ENCODE assay signal across 18 mouse cellular contexts in genomic region chr7:129810565-129810964, GRCm38 (mm10).
A peak's percentile ranks its signal among the peaks of the same experiment; 100 is the strongest.
DNase-seq lines count a peak whose midpoint lies in the region; ATAC-seq and TF ChIP-seq lines count a peak whose summit lies in the region.
"Had no signal": no experiment of that assay in that cellular context is flagged by ENCODE, and none has a peak within 500 bp of the region (broad histone marks: within the 10 kb centered on the region; RNA-seq: fewer than 3 reads in every experiment).

No protein-coding gene starts in this region.

- no peak for DNase-seq in heart, postnatal 10 days
- DNase-seq in layer of hippocampus, adult 2 months (ENCODE audit: low spot score in 2 of 2): no peak
- no peak for DNase-seq in layer of hippocampus, adult 18-20 months (ENCODE audit: low spot score in 2 of 2)
- peak; percentile 54 for DNase-seq in embryonic facial prominence, embryonic 14.5 days (ENCODE audit: low spot score)
- DNase-seq: adrenal gland, postnatal 10 days; B cell, adult 2 months; cerebellum, adult 11 months; cerebellum, postnatal 36 days; heart, adult 2 months; kidney, postnatal 4 days; right cerebral cortex, postnatal 14 days had no signal

- H3K9ac ChIP-seq in heart, embryonic 14.5 days (ENCODE audit: low read length): no peak overlapping the region
- H3K9ac ChIP-seq in embryonic facial prominence, embryonic 14.5 days (ENCODE audit: low read depth, low read length): no peak overlapping the region
- no peak overlapping the region for H3K9ac ChIP-seq in stomach, embryonic 16.5 days (ENCODE audit: low read length)
- H3K9ac ChIP-seq: liver, embryonic 14.5 days had no signal

- no peak overlapping the region for H3K4me2 ChIP-seq in heart, embryonic 14.5 days (ENCODE audit: low read length)
- no peak overlapping the region for H3K4me2 ChIP-seq in embryonic facial prominence, embryonic 14.5 days (ENCODE audit: low read depth, low read length)
- no peak overlapping the region for H3K4me2 ChIP-seq in stomach, embryonic 16.5 days (ENCODE audit: low read depth, low read length)
- H3K4me2 ChIP-seq: midbrain, embryonic 11.5 days had no signal

- no peaks in the 10 kb centered on the region for H3K36me3 ChIP-seq in heart, embryonic 14.5 days (ENCODE audit: control insufficient read depth, insufficient read depth, low read length)
- H3K36me3 ChIP-seq in embryonic facial prominence, embryonic 14.5 days (ENCODE audit: control insufficient read depth, insufficient read depth, low read length): no peaks in the 10 kb centered on the region
- no peaks in the 10 kb centered on the region for H3K36me3 ChIP-seq in stomach, embryonic 16.5 days (ENCODE audit: control insufficient read depth, insufficient read depth, low read length)
- H3K36me3 ChIP-seq: forebrain, embryonic 10.5 days; hindbrain, embryonic 10.5 days had no signal

- H3K27me3 ChIP-seq in heart, embryonic 14.5 days (ENCODE audit: control insufficient read depth, insufficient read depth, low read length): no peaks in the 10 kb centered on the region
- no peaks in the 10 kb centered on the region for H3K27me3 ChIP-seq in embryonic facial prominence, embryonic 14.5 days (replicated peaks; ENCODE audit: control insufficient read depth, insufficient read depth, low read length)
- no peaks in the 10 kb centered on the region for H3K27me3 ChIP-seq in stomach, embryonic 16.5 days (ENCODE audit: control insufficient read depth, insufficient read depth, low read length)

- H3K4me1 ChIP-seq in heart, embryonic 14.5 days (ENCODE audit: control insufficient read depth in 2 of 2, insufficient read depth in 2 of 2, low read length in 2 of 2): peaks cover 0 to 6% of the 10 kb centered on the region in 2 experiments; a peak in 2 of 4 replicates
- H3K4me1 ChIP-seq in embryonic facial prominence, embryonic 14.5 days (ENCODE audit: control insufficient read depth, insufficient read depth, low read length): no peaks in the 10 kb centered on the region
- peaks cover under 1% of the 10 kb centered on the region; the same call in 1 of the 2 replicates for H3K4me1 ChIP-seq in stomach, embryonic 16.5 days (ENCODE audit: control insufficient read depth, insufficient read depth, low read length)
- H3K4me1 ChIP-seq: forebrain, embryonic 10.5 days; hindbrain, embryonic 10.5 days had no signal

- H3K9me3 ChIP-seq in heart, embryonic 14.5 days (ENCODE audit: control insufficient read depth, low read length): no peaks in the 10 kb centered on the region
- no peaks in the 10 kb centered on the region for H3K9me3 ChIP-seq in embryonic facial prominence, embryonic 14.5 days (ENCODE audit: control insufficient read depth, low read length)
- no peaks in the 10 kb centered on the region for H3K9me3 ChIP-seq in stomach, embryonic 16.5 days (replicated peaks; ENCODE audit: control insufficient read depth, low read length)
- H3K9me3 ChIP-seq: forebrain, embryonic 10.5 days; hindbrain, embryonic 10.5 days had no signal

- no peak overlapping the region for H3K4me3 ChIP-seq in heart, embryonic 14.5 days (ENCODE audit: control insufficient read depth in 1 of 2, insufficient read depth in 1 of 2, low read depth in 1 of 2, low read length in 2 of 2)
- no peak overlapping the region for H3K4me3 ChIP-seq in layer of hippocampus, adult 2 months
- H3K4me3 ChIP-seq in embryonic facial prominence, embryonic 14.5 days (ENCODE audit: low read depth, low read length): no peak overlapping the region
- H3K4me3 ChIP-seq in stomach, embryonic 16.5 days (replicated peaks; ENCODE audit: low read length): no peak overlapping the region
- H3K4me3 ChIP-seq: forebrain, embryonic 10.5 days; heart, adult 2 months; hindbrain, embryonic 10.5 days had no signal

- 67% methylated on average over 4 of the region's 4 CpGs for WGBS in heart, embryonic 14.5 days
- WGBS in embryonic facial prominence, embryonic 14.5 days: 59% methylated on average over 4 of the region's 4 CpGs
- 30% methylated on average over 4 of the region's 4 CpGs for WGBS in stomach, embryonic 16.5 days

- TF ChIP-seq CTCF in layer of hippocampus, adult 2 months (conservative IDR thresholded peaks at IDR 0.05): no peak

- intact Hi-C loops in heart, postnatal 10 days (cut with DNase I): no loop called here

- ATAC-seq in heart, embryonic 14.5 days (ENCODE audit: insufficient number of reproducible peaks, insufficient read depth, low FRiP score, low read depth): no peak
- no peak for ATAC-seq in embryonic facial prominence, embryonic 14.5 days (ENCODE audit: low read depth)
- ATAC-seq in stomach, embryonic 16.5 days (ENCODE audit: insufficient read depth, low FRiP score): no peak; the same call in 1 of the 2 replicates
- ATAC-seq in inflammation-experienced regulatory T-cells, adult 6 months: no peak

- H3K27ac ChIP-seq in heart, embryonic 14.5 days (replicated peaks in 1 of 2; ENCODE audit: control insufficient read depth in 1 of 2, insufficient read depth in 1 of 2, low read depth in 2 of 2, low read length in 2 of 2): peak overlapping the region; percentile 44 to 73; a peak in 3 of 4 replicates
- peak overlapping the region; percentile 46 for H3K27ac ChIP-seq in layer of hippocampus, adult 2 months
- H3K27ac ChIP-seq in embryonic facial prominence, embryonic 14.5 days (replicated peaks; ENCODE audit: low read depth, low read length): peak overlapping the region; percentile 83
- peak overlapping the region; percentile 74 for H3K27ac ChIP-seq in stomach, embryonic 16.5 days (ENCODE audit: low read length)
- H3K27ac ChIP-seq: forebrain, embryonic 10.5 days; heart, adult 2 months; hindbrain, embryonic 10.5 days; liver, embryonic 14.5 days had no signal
